Mouse (Mus musculus): ENCODE results near the gene Lrrc4. TPM values are rescaled to one million over a fixed set of nuclear protein-coding genes. Genes with fewer than 3 reads are reported as not detected.

Lrrc4 gene
- polyA plus RNA-seq, 1 experiment from 2014 or later = 4.6 TPM

- peaks cover 11% of the 10 kb centered on the region for H3K4me1 ChIP-seq
- no peak overlapping the region for H3K27ac ChIP-seq
- WGBS = 94% methylated on average over 6 of the region's 6 CpGs
Observed at GRCm38 (mm10) chr6:28731246-28731645, 100.3 kb downstream of the Lrrc4 start.

GRCm38 (mm10) chr6:28729649-28730048 lies 101.9 kb downstream of the Lrrc4 start:
- 26% methylated on average over 2 of the region's 2 CpGs for WGBS

More at GRCm38 (mm10) chr6:28731246-28731645, 100.3 kb downstream of the Lrrc4 start:
- H3K27me3 ChIP-seq = no peaks in the 10 kb centered on the region
- no peak overlapping the region for H3K4me2 ChIP-seq (replicated peaks)
- ATAC-seq (ENCODE audit: low FRiP score) = no peak
- no peak overlapping the region for H3K9ac ChIP-seq
- no peaks in the 10 kb centered on the region for H3K36me3 ChIP-seq
- no peak overlapping the region for H3K4me3 ChIP-seq
- H3K9me3 ChIP-seq (replicated peaks) = no peaks in the 10 kb centered on the region

GRCm38 (mm10) chr6:28729236-28729635 lies 102.3 kb downstream of the Lrrc4 start:
- no peaks in the 10 kb centered on the region for H3K9me3 ChIP-seq (replicated peaks)
- H3K27me3 ChIP-seq = no peaks in the 10 kb centered on the region
- ATAC-seq (ENCODE audit: low FRiP score) = peak; percentile 48
- 37% methylated on average over 3 of the region's 3 CpGs for WGBS
- no peak overlapping the region for H3K9ac ChIP-seq
- peaks cover 11% of the 10 kb centered on the region for H3K4me1 ChIP-seq
- no peak overlapping the region for H3K4me3 ChIP-seq
- no peak overlapping the region for H3K4me2 ChIP-seq (replicated peaks)
- no peaks in the 10 kb centered on the region for H3K36me3 ChIP-seq
- peak overlapping the region; percentile 64; the same call in 1 of the 2 replicates for H3K27ac ChIP-seq

More at GRCm38 (mm10) chr6:28729649-28730048, 101.9 kb downstream of the Lrrc4 start:
- Histone ChIP-seq H3K27me3 (no peaks in the 10 kb centered on the region), H3K4me3 (no peak overlapping the region), H3K4me1 (peaks cover 11% of the 10 kb centered on the region), H3K36me3 (no peaks in the 10 kb centered on the region), H3K27ac (peak overlapping the region; percentile 64; the same call in 1 of the 2 replicates), H3K9ac (no peak overlapping the region), H3K9me3 (replicated peaks) (no peaks in the 10 kb centered on the region), H3K4me2 (replicated peaks) (no peak overlapping the region)
- ATAC-seq (ENCODE audit: low FRiP score) = 0 out of 2 replicates have a peak, but pooled peaks have one; percentile 48

GRCm38 (mm10) chr6:28724776-28725175 lies 106.8 kb downstream of the Lrrc4 start:
- no peak for ATAC-seq (ENCODE audit: low FRiP score)
- Histone ChIP-seq H3K4me3 (no peak overlapping the region), H3K27me3 (no peaks in the 10 kb centered on the region), H3K4me2 (replicated peaks) (no peak overlapping the region), H3K9ac (no peak overlapping the region), H3K4me1 (peaks cover 11% of the 10 kb centered on the region), H3K36me3 (no peaks in the 10 kb centered on the region), H3K9me3 (replicated peaks) (no peaks in the 10 kb centered on the region), H3K27ac (no peak overlapping the region)
- WGBS = 82% methylated on average over 5 of the region's 5 CpGs

- ATAC-seq (ENCODE audit: low FRiP score) = no peak
- no peak overlapping the region for H3K4me3 ChIP-seq
- no peak overlapping the region for H3K27ac ChIP-seq
- no peaks in the 10 kb centered on the region for H3K36me3 ChIP-seq
- WGBS = 66% methylated on average over 2 of the region's 2 CpGs
- no peaks in the 10 kb centered on the region for H3K27me3 ChIP-seq
- no peaks in the 10 kb centered on the region for H3K9me3 ChIP-seq (replicated peaks)
- H3K4me2 ChIP-seq (replicated peaks) = no peak overlapping the region
- H3K9ac ChIP-seq = no peak overlapping the region
- peaks cover 3% of the 10 kb centered on the region; the same call in 1 of the 2 replicates for H3K4me1 ChIP-seq
Observed at GRCm38 (mm10) chr6:28723059-28723458, 108.5 kb downstream of the Lrrc4 start.

- WGBS = 92% methylated on average over 9 of the region's 9 CpGs
- no peaks in the 10 kb centered on the region for H3K27me3 ChIP-seq
- H3K9ac ChIP-seq = no peak overlapping the region
- H3K4me3 ChIP-seq = no peak overlapping the region
- H3K4me1 ChIP-seq = peaks cover 6% of the 10 kb centered on the region
- no peak overlapping the region for H3K4me2 ChIP-seq (replicated peaks)
- ATAC-seq (ENCODE audit: low FRiP score) = no peak
- H3K9me3 ChIP-seq (replicated peaks) = no peaks in the 10 kb centered on the region
- H3K36me3 ChIP-seq = no peaks in the 10 kb centered on the region
- H3K27ac ChIP-seq = no peak overlapping the region
Observed at GRCm38 (mm10) chr6:28720391-28721171, 111.0 kb downstream of the Lrrc4 start.

GRCm38 (mm10) chr6:28717845-28718237 lies 113.7 kb downstream of the Lrrc4 start:
- 56% methylated on average over 4 of the region's 4 CpGs for WGBS
- ATAC-seq (ENCODE audit: low FRiP score) = peak; percentile 43; the same call in 1 of the 2 replicates
- H3K4me2 ChIP-seq (replicated peaks) = no peak overlapping the region
- peaks cover 6% of the 10 kb centered on the region for H3K4me1 ChIP-seq
- H3K27ac ChIP-seq = 0 out of 2 replicates have a peak overlapping the region, but pooled peaks have one; percentile 40
- no peaks in the 10 kb centered on the region for H3K27me3 ChIP-seq
- no peaks in the 10 kb centered on the region for H3K9me3 ChIP-seq (replicated peaks)
- H3K4me3 ChIP-seq = no peak overlapping the region
- H3K9ac ChIP-seq = no peak overlapping the region
- H3K36me3 ChIP-seq = no peaks in the 10 kb centered on the region

- Histone ChIP-seq H3K4me3 (no peak overlapping the region), H3K36me3 (no peaks in the 10 kb centered on the region), H3K4me2 (replicated peaks) (no peak overlapping the region), H3K27ac (0 out of 2 replicates have a peak overlapping the region, but pooled peaks have one; percentile 40), H3K4me1 (peaks cover 6% of the 10 kb centered on the region), H3K9me3 (replicated peaks) (no peaks in the 10 kb centered on the region), H3K27me3 (no peaks in the 10 kb centered on the region), H3K9ac (no peak overlapping the region)
- 0 out of 2 replicates have a peak, but pooled peaks have one; percentile 26 for ATAC-seq (ENCODE audit: low FRiP score)
- 57% methylated on average over 7 of the region's 7 CpGs for WGBS
Observed at GRCm38 (mm10) chr6:28717203-28717844, 114.2 kb downstream of the Lrrc4 start.

GRCm38 (mm10) chr6:28710035-28710434 lies 121.5 kb downstream of the Lrrc4 start:
- H3K9ac ChIP-seq = no peak overlapping the region
- H3K36me3 ChIP-seq = no peaks in the 10 kb centered on the region
- 38% methylated on average over 2 of the region's 2 CpGs for WGBS
- no peak for ATAC-seq (ENCODE audit: low FRiP score)
- no peak overlapping the region for H3K4me2 ChIP-seq (replicated peaks)
- H3K27ac ChIP-seq = no peak overlapping the region
- peaks cover 11% of the 10 kb centered on the region; the same call in 1 of the 2 replicates for H3K4me1 ChIP-seq
- H3K9me3 ChIP-seq (replicated peaks) = no peaks in the 10 kb centered on the region
- H3K27me3 ChIP-seq = no peaks in the 10 kb centered on the region
- no peak overlapping the region for H3K4me3 ChIP-seq

- H3K4me2 ChIP-seq (replicated peaks) = no peak overlapping the region
- H3K4me3 ChIP-seq = no peak overlapping the region
- H3K27me3 ChIP-seq = no peaks in the 10 kb centered on the region
- H3K36me3 ChIP-seq = no peaks in the 10 kb centered on the region
- H3K9ac ChIP-seq = no peak overlapping the region
- 0 out of 2 replicates have a peak overlapping the region, but pooled peaks have one; percentile 23 for H3K27ac ChIP-seq
- H3K9me3 ChIP-seq (replicated peaks) = peaks cover 3% of the 10 kb centered on the region; the same call in 1 of the 2 replicates
- ATAC-seq (ENCODE audit: low FRiP score) = no peak
- peaks cover 14% of the 10 kb centered on the region; the same call in 1 of the 2 replicates for H3K4me1 ChIP-seq
- WGBS = 89% methylated on average over 12 of the region's 12 CpGs
Observed at GRCm38 (mm10) chr6:28706976-28707592, 124.5 kb downstream of the Lrrc4 start.

- no peak overlapping the region for H3K4me3 ChIP-seq
- no peaks in the 10 kb centered on the region for H3K36me3 ChIP-seq
- WGBS = 88% methylated on average over 8 of the region's 8 CpGs
- no peak for ATAC-seq (ENCODE audit: low FRiP score)
- H3K27me3 ChIP-seq = no peaks in the 10 kb centered on the region
- H3K4me2 ChIP-seq (replicated peaks) = no peak overlapping the region
- H3K4me1 ChIP-seq = peaks cover 14% of the 10 kb centered on the region; the same call in 1 of the 2 replicates
- H3K9me3 ChIP-seq (replicated peaks) = peaks cover 3% of the 10 kb centered on the region; the same call in 1 of the 2 replicates
- no peak overlapping the region for H3K9ac ChIP-seq
- no peak overlapping the region for H3K27ac ChIP-seq
Observed at GRCm38 (mm10) chr6:28706108-28706975, 125.2 kb downstream of the Lrrc4 start.

All from hindbrain, embryonic 12.5 days (tissue).